Mouse (Mus musculus): ENCODE results near the gene Evi2a. TPM values are rescaled to one million over a fixed set of nuclear protein-coding genes. Genes with fewer than 3 reads are reported as not detected.

The Evi2a gene
- polyA plus RNA-seq, 1 experiment from 2014 or later = 3.3 TPM

DNA sequence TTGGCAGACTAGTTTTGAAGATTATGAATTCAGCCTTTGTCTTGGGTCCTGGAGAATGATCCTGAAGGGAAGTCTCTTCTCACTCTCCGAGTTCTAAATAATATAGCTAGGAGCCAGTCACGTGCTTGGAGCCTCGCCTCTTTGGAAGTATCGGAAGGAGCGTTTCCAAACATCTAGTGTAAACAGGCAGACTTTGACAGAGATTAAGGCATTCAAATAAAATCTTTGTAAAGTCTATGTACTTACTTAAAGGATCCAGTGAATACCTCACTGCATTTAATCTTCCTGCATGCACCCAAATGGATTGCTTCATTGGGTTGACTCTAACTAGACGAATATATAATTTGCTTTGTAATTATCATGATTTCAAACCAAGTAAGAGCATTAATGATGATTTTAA lies 47.0 kb downstream of the Evi2a start:
- ATAC-seq (replicated peaks; ENCODE audit: low FRiP score, low read depth) (no peak), DNase-seq (ENCODE audit: low spot score) (no peak)
- 89% methylated on average over 6 of the region's 6 CpGs for WGBS

More for the DNA sequence above, 47.0 kb downstream of the Evi2a start:
- Histone ChIP-seq H3K9ac (ENCODE audit: low read depth, low read length) (no peak overlapping the region), H3K9me3 (replicated peaks; ENCODE audit: low read length) (no peaks in the 10 kb centered on the region), H3K4me2 (ENCODE audit: low read length) (no peak overlapping the region), H3K27me3 (ENCODE audit: insufficient read depth, low read length) (no peaks in the 10 kb centered on the region), H3K4me1 (replicated peaks; ENCODE audit: insufficient read depth, low read length) (no peaks in the 10 kb centered on the region), H3K36me3 (ENCODE audit: insufficient read depth, low read length) (0 out of 2 replicates have a peak, but pooled peaks cover 3% of the 10 kb centered on the region), H3K27ac (no peak overlapping the region), H3K4me3 (replicated peaks; ENCODE audit: low read depth, low read length) (no peak overlapping the region)
- no peak for TF ChIP-seq CTCF (IDR thresholded peaks at IDR 0.05; ENCODE audit: low read depth)

Other genes with a start within 250 kb of the Evi2a start
- not detected in 2 replicates for gene Gm9964, start 233.7 kb downstream of the Evi2a start, polyA plus RNA-seq (2015; fragmentation: Nextera tagmentation; extraction: Ambion mirVana)
- gene Nf1, start 190.9 kb downstream of the Evi2a start, polyA plus RNA-seq (2015; fragmentation: Nextera tagmentation; extraction: Ambion mirVana) = 8.2 and 9.5 TPM in 2 replicates
- gene Omg, start 26.5 kb downstream of the Evi2a start, polyA plus RNA-seq (2015; fragmentation: Nextera tagmentation; extraction: Ambion mirVana) = 0.17 and 0.26 TPM in 2 replicates
- 0.78 and 0.82 TPM in 2 replicates for gene Evi2b, start 6.8 kb downstream of the Evi2a start, polyA plus RNA-seq (2015; fragmentation: Nextera tagmentation; extraction: Ambion mirVana)
- 0.12 and 0.18 TPM in 2 replicates for gene Evi2, start within 50 bp of the Evi2a start, polyA plus RNA-seq (2015; fragmentation: Nextera tagmentation; extraction: Ambion mirVana)
- 9.1 TPM in 2 replicates for gene Rab11fip4, start 60.6 kb upstream of the Evi2a start, polyA plus RNA-seq (2015; fragmentation: Nextera tagmentation; extraction: Ambion mirVana)

Measured in kidney, postnatal 0 days (tissue).